Mouse (Mus musculus) right cerebral cortex, postnatal 10 days (tissue): ENCODE data around the gene 4931423N10Rik.
"Not testable (repeated sequence)": the region's sequence is repeated elsewhere in the genome, so short reads cannot be mapped to it uniquely, and the experiment has no call there.

Source experiments
- DNase-seq, 2 experiments: peaks; one replicate each; pipeline ENCODE4 v3.0.0; 2021; ENCODE audit warnings: low spot score in 2 of 2

Gene 4931423N10Rik

GRCm38 (mm10) chr2:23207070-23207526 lies at the start of gene 4931423N10Rik:
Gene 4931423N10Rik, plus strand, starts transcription at chr2:23207476.
- DNase-seq: no peak

- no peak for DNase-seq
Measured at GRCm38 (mm10) chr2:23172305-23172704, 35.0 kb upstream of the 4931423N10Rik start.

- DNase-seq: peak in 1 of 2 experiments; percentile 23
Measured at GRCm38 (mm10) chr2:23194366-23194765, 12.9 kb upstream of the 4931423N10Rik start.

GRCm38 (mm10) chr2:23201034-23201433 lies 6.2 kb upstream of the 4931423N10Rik start:
- DNase-seq: no peak

- peak in 1 of 2 experiments; percentile 23 for DNase-seq
Measured at GRCm38 (mm10) chr2:23202900-23203670, 4.2 kb upstream of the 4931423N10Rik start.

GRCm38 (mm10) chr2:23213661-23214060 lies 6.4 kb downstream of the 4931423N10Rik start:
- no peak for DNase-seq

GRCm38 (mm10) chr2:23225199-23225598 lies 17.9 kb downstream of the 4931423N10Rik start:
- no peak for DNase-seq

GRCm38 (mm10) chr2:23228463-23228862 lies 21.2 kb downstream of the 4931423N10Rik start:
- DNase-seq: no peak

GRCm38 (mm10) chr2:23234065-23234773 lies 26.9 kb downstream of the 4931423N10Rik start:
- no peak for DNase-seq

- not testable (repeated sequence) for DNase-seq
Measured at GRCm38 (mm10) chr2:23290991-23291390, 83.7 kb downstream of the 4931423N10Rik start.

- DNase-seq: no peak
Measured at GRCm38 (mm10) chr2:23314869-23315268, 107.6 kb downstream of the 4931423N10Rik start.
